Mouse (Mus musculus) midbrain, embryonic 13.5 days (tissue): ENCODE measurements around the gene Rnf31. TPM values are rescaled to one million over a fixed set of nuclear protein-coding genes. Genes with fewer than 3 reads are reported as not detected.

Experiments used
- ATAC-seq: fragments of 200-750 bp; cut with Nextera tagmentation; 2 replicates; pipeline ENCODE4 v1.8.0; 2017; ENCODE audit warnings: mild to moderate bottlenecking, moderate TSS enrichment, moderate library complexity
- H3K27ac ChIP-seq: fragments of 300-500 bp; sonication (generic); 2 replicates; pipeline ENCODE4 v1.5.1; 2015; ENCODE audit warnings: inconsistent platforms, mild to moderate bottlenecking, moderate library complexity
- H3K27me3 ChIP-seq: fragments of 300-500 bp; sonication (generic); 2 replicates; pipeline ENCODE4 v1.6.1; 2015; ENCODE audit warnings: mild to moderate bottlenecking, inconsistent platforms
- H3K36me3 ChIP-seq: fragments of 300-500 bp; sonication (generic); 2 replicates; pipeline ENCODE4 v1.6.1; 2015; ENCODE audit warnings: mild to moderate bottlenecking, inconsistent platforms
- H3K4me1 ChIP-seq: fragments of 300-500 bp; sonication (generic); replicated peaks from 2 replicates; pipeline ENCODE4 v1.6.1; 2015; ENCODE audit warnings: inconsistent platforms
- H3K4me2 ChIP-seq: fragments of 300-500 bp; sonication (generic); replicated peaks from 2 replicates; pipeline ENCODE4 v1.6.1; 2015; ENCODE audit warnings: moderate library complexity, mild to moderate bottlenecking, inconsistent platforms
- H3K4me3 ChIP-seq: fragments of 300-500 bp; sonication (generic); replicated peaks from 2 replicates; pipeline ENCODE4 v1.5.1; 2015; ENCODE audit warnings: mild to moderate bottlenecking, inconsistent platforms
- H3K9ac ChIP-seq: fragments of 300-500 bp; sonication (generic); replicated peaks from 2 replicates; pipeline ENCODE4 v1.6.1; 2015; ENCODE audit warnings: mild to moderate bottlenecking, inconsistent platforms
- H3K9me3 ChIP-seq: fragments of 300-500 bp; sonication (generic); 2 replicates; pipeline ENCODE4 v1.6.1; 2016; ENCODE audit warnings: mild to moderate bottlenecking, inconsistent platforms
- WGBS: fragments of 180-500 bp; shearing (Covaris S2); methylation state at CpG from one replicate; pipeline ENCODE4 v1.1.7; 2015; 5-methylcytosine and 5-hydroxymethylcytosine counted together
- polyA plus RNA-seq: library from polyadenylated mRNA; unstranded; fragments of >200 nt; fragmentation: Nextera tagmentation; extraction: Ambion mirVana; gene quantifications from 2 replicates; pipeline ENCODE4 v1.2.1, GENCODE M21; 2015

The Rnf31 gene
- polyA plus RNA-seq, 1 experiment from 2014 or later, result 22.0 TPM

DNA sequence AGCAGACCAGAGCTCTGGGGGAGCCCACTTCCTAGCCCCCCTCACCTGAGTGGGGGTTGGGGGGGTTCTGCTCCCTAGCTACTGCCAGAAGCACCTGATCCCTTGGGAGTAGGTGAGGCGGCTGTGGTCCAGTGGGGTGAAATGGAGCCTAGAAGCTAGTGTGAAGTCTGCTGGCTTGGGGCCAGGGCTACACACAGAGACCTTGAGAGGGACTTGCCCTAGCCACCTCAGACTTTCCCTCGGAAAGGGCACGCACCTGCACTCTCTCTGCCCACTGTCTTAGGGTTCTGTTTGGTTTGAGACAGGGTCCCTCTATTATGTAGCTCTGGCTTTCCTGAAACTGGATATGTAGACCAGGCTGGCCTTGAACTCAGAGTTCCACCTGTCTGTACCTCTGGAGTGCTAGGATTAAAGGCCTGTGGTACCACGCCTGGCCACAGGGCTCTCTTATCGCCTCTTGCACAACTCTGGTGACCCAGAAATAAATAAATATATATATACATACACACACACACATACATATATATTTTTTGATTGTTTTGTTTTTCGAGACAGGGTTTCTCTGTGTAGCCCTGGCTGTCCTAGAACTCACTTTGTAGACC, 12.7 kb upstream of the Rnf31 start:
- peak overlapping the region; percentile 81 for H3K9ac ChIP-seq
- 34% methylated on average over 6 of the region's 6 CpGs for WGBS
- H3K27ac ChIP-seq, result peak overlapping the region; percentile 86
- no peaks in the 10 kb centered on the region for H3K27me3 ChIP-seq
- H3K36me3 ChIP-seq, result peaks cover 21% of the 10 kb centered on the region
- H3K4me3 ChIP-seq, result peak overlapping the region; percentile 53
- peak; percentile 55 for ATAC-seq
- no peaks in the 10 kb centered on the region for H3K9me3 ChIP-seq
- peak overlapping the region; percentile 88 for H3K4me2 ChIP-seq
- H3K4me1 ChIP-seq, result peaks cover 20% of the 10 kb centered on the region

GRCm38 (mm10) chr14:55579511-55580496, 11.7 kb upstream of the Rnf31 start:
- Histone ChIP-seq H3K4me2 (0 out of 2 replicates have a peak overlapping the region, but pooled peaks have one; percentile 88), H3K9me3 (no peaks in the 10 kb centered on the region), H3K27me3 (no peaks in the 10 kb centered on the region), H3K27ac (no peak overlapping the region), H3K4me3 (no peak overlapping the region), H3K36me3 (peaks cover 21% of the 10 kb centered on the region), H3K4me1 (peaks cover 26% of the 10 kb centered on the region), H3K9ac (no peak overlapping the region)
- WGBS, result 83% methylated on average over 23 of the region's 23 CpGs
- no peak for ATAC-seq

DNA sequence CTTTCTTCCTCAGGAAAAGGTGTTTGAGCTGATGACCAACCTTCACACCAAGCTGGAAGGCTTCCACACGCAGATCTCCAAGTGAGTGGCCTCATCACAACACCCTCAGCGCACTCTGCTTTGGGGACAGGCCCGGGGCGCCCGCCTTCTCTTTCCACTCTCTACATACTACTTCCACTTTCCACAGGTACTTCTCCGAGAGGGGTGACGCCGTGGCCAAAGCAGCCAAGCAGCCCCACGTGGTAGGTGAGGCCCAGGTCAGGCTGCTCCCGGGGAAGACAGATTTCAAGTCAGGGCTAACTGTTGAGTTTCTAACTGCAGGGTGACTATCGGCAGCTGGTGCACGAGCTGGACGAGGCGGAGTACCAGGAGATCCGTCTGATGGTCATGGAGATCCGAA, 10.8 kb upstream of the Rnf31 start:
- Histone ChIP-seq H3K9ac (no peak overlapping the region), H3K4me2 (no peak overlapping the region), H3K27me3 (no peaks in the 10 kb centered on the region), H3K36me3 (peaks cover 21% of the 10 kb centered on the region), H3K27ac (no peak overlapping the region), H3K4me1 (peaks cover 32% of the 10 kb centered on the region), H3K4me3 (no peak overlapping the region), H3K9me3 (no peaks in the 10 kb centered on the region)
- no peak for ATAC-seq
- WGBS, result 95% methylated on average over 16 of the region's 16 CpGs

DNA sequence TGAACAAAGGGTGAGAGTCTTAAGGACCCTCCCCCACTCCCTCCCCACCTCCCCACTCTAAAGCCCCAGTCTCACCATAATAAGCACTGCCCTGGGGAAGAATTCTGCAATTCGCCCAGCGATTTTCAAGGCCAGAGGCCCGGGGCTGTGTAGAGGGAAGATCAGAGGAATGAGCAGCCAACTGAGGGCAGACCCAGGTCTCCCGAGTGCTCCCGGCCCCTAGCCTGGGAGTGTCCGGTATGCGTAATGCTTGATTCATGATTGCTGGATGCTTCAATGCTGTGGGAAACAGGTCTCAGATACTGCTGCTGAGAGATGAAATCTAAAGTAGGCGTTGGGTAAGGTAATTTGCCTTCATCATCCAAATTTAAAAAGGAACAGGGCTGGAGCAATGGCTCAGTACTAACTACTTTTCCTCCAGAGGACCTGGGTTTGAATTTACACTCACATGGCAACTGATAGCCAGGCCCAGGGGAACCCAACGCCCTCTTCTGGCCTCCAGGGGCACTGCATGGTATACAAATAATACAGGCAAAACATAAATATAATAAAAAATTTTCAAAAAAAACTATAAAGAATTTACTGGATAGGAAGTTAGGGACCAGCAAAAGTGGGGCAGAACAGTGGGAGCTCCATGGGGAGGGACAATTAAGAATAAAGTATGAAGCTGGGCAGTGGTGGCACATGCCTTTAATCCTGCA, 9.4 kb upstream of the Rnf31 start:
- no peak for ATAC-seq
- H3K36me3 ChIP-seq, result peaks cover 24% of the 10 kb centered on the region
- no peaks in the 10 kb centered on the region for H3K9me3 ChIP-seq
- no peak overlapping the region for H3K4me2 ChIP-seq
- no peak overlapping the region for H3K4me3 ChIP-seq
- H3K27me3 ChIP-seq, result no peaks in the 10 kb centered on the region
- H3K9ac ChIP-seq, result no peak overlapping the region
- 67% methylated on average over 9 of the region's 9 CpGs for WGBS
- no peak overlapping the region for H3K27ac ChIP-seq
- peaks cover 32% of the 10 kb centered on the region for H3K4me1 ChIP-seq

- H3K27me3 ChIP-seq, result no peaks in the 10 kb centered on the region
- peaks cover 20% of the 10 kb centered on the region for H3K4me1 ChIP-seq
- H3K9me3 ChIP-seq, result no peaks in the 10 kb centered on the region
- H3K9ac ChIP-seq, result peak overlapping the region; percentile 72; the same call in 1 of the 2 replicates
- ATAC-seq, result no peak
- peaks cover 34% of the 10 kb centered on the region for H3K36me3 ChIP-seq
- H3K4me2 ChIP-seq, result peak overlapping the region; percentile 65
- WGBS, result 38% methylated on average over 5 of the region's 5 CpGs
- peak overlapping the region; percentile 47 for H3K4me3 ChIP-seq
- no peak overlapping the region for H3K27ac ChIP-seq
Observed at GRCm38 (mm10) chr14:55584303-55584701, 7.2 kb upstream of the Rnf31 start.

- ATAC-seq, result peak; percentile 72
- WGBS, result 3% methylated on average over 43 of the region's 43 CpGs
Observed at GRCm38 (mm10) chr14:55584702-55585565, 6.6 kb upstream of the Rnf31 start, which contains the start of gene Emc9. Emc9 (minus strand) TSS chr14:55585302.

GRCm38 (mm10) chr14:55585566-55585960, 5.9 kb upstream of the Rnf31 start:
- Histone ChIP-seq H3K4me1 (peaks cover 25% of the 10 kb centered on the region), H3K9ac (no peak overlapping the region), H3K27me3 (no peaks in the 10 kb centered on the region), H3K4me3 (no peak overlapping the region), H3K9me3 (no peaks in the 10 kb centered on the region), H3K27ac (no peak overlapping the region), H3K4me2 (no peak overlapping the region), H3K36me3 (peaks cover 25% of the 10 kb centered on the region)
- 65% methylated on average over 6 of the region's 6 CpGs for WGBS
- no peak for ATAC-seq

More at GRCm38 (mm10) chr14:55584702-55585565, 6.6 kb upstream of the Rnf31 start, which contains the start of gene Emc9:
- Histone ChIP-seq H3K27me3 (no peaks in the 10 kb centered on the region), H3K4me3 (peak within 1 kb of the TSS; percentile 47), H3K27ac (no peak within 1 kb of the TSS), H3K4me1 (peaks cover 20% of the 10 kb centered on the region), H3K9ac (peak within 1 kb of the TSS; percentile 72), H3K36me3 (peaks cover 31% of the 10 kb centered on the region), H3K4me2 (peak within 1 kb of the TSS; percentile 65), H3K9me3 (no peaks in the 10 kb centered on the region)

- Histone ChIP-seq H3K36me3 (peaks cover 19% of the 10 kb centered on the region), H3K9me3 (no peaks in the 10 kb centered on the region), H3K4me1 (peaks cover 26% of the 10 kb centered on the region), H3K4me3 (no peak overlapping the region), H3K27ac (no peak overlapping the region), H3K9ac (no peak overlapping the region), H3K4me2 (no peak overlapping the region), H3K27me3 (no peaks in the 10 kb centered on the region)
- no peak for ATAC-seq
- WGBS, result 90% methylated on average over 2 of the region's 2 CpGs
Observed at GRCm38 (mm10) chr14:55586149-55586548, 5.4 kb upstream of the Rnf31 start.

- Histone ChIP-seq H3K9ac (no peak overlapping the region), H3K9me3 (no peaks in the 10 kb centered on the region), H3K4me1 (peaks cover 47% of the 10 kb centered on the region), H3K27me3 (no peaks in the 10 kb centered on the region), H3K36me3 (peaks cover 18% of the 10 kb centered on the region), H3K27ac (no peak overlapping the region), H3K4me3 (no peak overlapping the region), H3K4me2 (no peak overlapping the region)
- ATAC-seq, result no peak
- WGBS, result 93% methylated on average over 5 of the region's 5 CpGs
Observed at GRCm38 (mm10) chr14:55589271-55589670, 2.2 kb upstream of the Rnf31 start.

DNA sequence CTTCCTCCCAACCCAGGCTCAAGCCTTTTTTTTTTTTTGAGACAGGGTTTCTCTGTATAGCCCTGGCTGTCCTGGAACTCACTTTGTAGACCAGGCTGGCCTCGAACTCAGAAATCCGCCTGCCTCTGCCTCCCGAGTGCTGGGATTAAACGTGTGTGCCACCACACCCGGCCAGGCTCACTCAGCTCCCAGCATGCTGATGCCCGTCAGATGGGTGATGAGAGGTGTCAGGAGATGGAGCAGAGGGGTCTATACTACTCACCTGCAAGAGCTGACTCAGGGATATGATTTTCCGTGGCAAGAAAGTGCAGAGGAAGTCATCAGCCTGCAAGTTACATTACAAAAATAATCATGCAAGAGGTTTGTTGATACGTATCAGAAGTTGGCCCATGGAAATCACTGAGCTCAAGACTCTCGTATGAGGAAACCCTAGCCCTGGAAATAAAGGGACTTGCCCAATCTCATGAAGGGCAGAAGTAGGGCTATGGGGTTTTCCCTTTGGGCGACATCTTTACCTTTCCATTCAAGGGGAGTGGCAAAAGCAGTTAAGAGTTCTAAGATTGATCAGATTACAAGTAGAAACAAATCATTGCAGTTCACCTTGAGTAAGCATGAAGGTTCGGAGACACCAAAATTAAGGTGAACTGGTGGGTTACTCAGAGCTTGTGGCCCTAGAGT, 1.6 kb upstream of the Rnf31 start:
- peak overlapping the region; percentile 99 for H3K4me2 ChIP-seq

More for the DNA sequence above, 1.6 kb upstream of the Rnf31 start:
- Histone ChIP-seq H3K9ac (peak overlapping the region; percentile 95), H3K36me3 (peaks cover 25% of the 10 kb centered on the region), H3K4me3 (peak overlapping the region; percentile 95), H3K9me3 (no peaks in the 10 kb centered on the region), H3K4me1 (peaks cover 40% of the 10 kb centered on the region), H3K27ac (no peak overlapping the region), H3K27me3 (no peaks in the 10 kb centered on the region)
- ATAC-seq, result no peak
- WGBS, result 89% methylated on average over 11 of the region's 11 CpGs
